Mouse (Mus musculus): ENCODE results near the gene Ttc27.

- TF ChIP-seq POLR2A (IDR thresholded peaks at IDR 0.05; ENCODE audit: low read depth, low read length) (no peak), CTCF (conservative IDR thresholded peaks at IDR 0.05; ENCODE audit: insufficient read depth, insufficient read length, low read depth, low read length) (no peak)
Measured at GRCm38 (mm10) chr17:74876954-74877353, 159.4 kb downstream of the Ttc27 start.
